Mouse (Mus musculus): ENCODE results near the gene Cep104. TPM values are rescaled to one million over a fixed set of nuclear protein-coding genes. Genes with fewer than 3 reads are reported as not detected.

Cep104 gene
- polyA plus RNA-seq (2016; fragmentation: Nextera tagmentation; extraction: Ambion mirVana) = 21.0 and 23.0 TPM in 2 replicates

DNA sequence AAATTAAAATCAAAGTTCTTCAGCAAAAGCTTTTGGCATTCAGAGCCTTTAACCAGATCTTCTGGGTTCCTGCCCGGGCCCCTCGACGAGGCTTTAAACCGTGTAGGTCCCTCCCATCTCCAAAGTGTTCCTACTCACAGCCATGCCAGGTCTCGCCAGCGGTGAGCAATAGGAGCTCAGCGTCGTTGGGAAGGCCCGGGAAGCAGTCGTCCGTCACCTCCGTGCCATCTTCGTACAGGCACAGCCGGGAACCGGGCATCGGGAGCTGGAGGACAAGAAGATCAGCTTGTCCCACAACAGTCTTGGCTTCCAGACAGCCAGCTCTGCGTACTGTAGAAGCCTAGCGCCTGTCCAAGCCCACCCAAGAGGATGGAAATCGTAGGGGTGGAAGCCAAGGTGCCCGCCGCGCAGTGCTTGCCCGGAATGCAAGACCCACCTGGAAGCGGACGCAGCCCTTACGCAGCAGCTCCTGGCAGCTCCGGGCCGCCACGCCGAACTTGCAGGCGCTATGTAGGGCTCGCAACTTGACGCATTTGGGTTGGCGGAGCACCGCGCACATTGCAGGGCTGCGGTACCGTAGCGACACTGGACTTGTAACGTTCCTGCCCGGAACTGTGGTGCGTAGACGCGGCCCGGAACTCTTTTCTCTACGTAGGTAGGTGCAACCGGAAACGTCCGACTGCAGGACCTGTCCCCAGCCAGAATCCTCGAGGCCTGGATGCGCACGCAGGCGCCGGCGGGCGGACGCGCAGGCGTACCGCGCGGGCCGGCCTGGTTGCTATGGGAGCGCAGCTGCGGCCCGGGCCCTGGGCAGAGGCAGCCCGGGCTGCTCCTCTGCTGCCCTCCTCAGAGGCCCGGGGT lies at the start of gene Cep104, which contains the start of gene Dffb:
Cep104 (plus strand) TSS at position 764 of the 861 bp plus-strand sequence.
Dffb (minus strand) TSS at position 696 of the 861 bp plus-strand sequence.
- no peaks in the 10 kb centered on the region for H3K27me3 ChIP-seq
- peak within 1 kb of the TSS; percentile 78 for H3K27ac ChIP-seq
- under 1% methylated on average over 68 of the region's 68 CpGs for WGBS
- peak; percentile 97 for ATAC-seq (ENCODE audit: low FRiP score)
- H3K9me3 ChIP-seq (replicated peaks) = no peaks in the 10 kb centered on the region
- peak within 1 kb of the TSS; percentile 90 for H3K9ac ChIP-seq
- peak within 1 kb of the TSS; percentile 88 for H3K4me2 ChIP-seq (replicated peaks)
- peaks cover 34% of the 10 kb centered on the region for H3K36me3 ChIP-seq
- peak within 1 kb of the TSS; percentile 96 for H3K4me3 ChIP-seq
- peaks cover 32% of the 10 kb centered on the region for H3K4me1 ChIP-seq

GRCm38 (mm10) chr4:153928772-153929299 lies 46.2 kb upstream of the Cep104 start:
- ATAC-seq (ENCODE audit: low FRiP score) = no peak
- no peak overlapping the region for H3K4me3 ChIP-seq
- H3K9ac ChIP-seq = no peak overlapping the region
- whole genome bisulfite sequencing = 61% methylated on average over 11 of the region's 11 CpGs
- H3K9me3 ChIP-seq (replicated peaks) = no peaks in the 10 kb centered on the region
- no peak overlapping the region for H3K27ac ChIP-seq
- no peaks in the 10 kb centered on the region for H3K36me3 ChIP-seq
- H3K4me1 ChIP-seq = no peaks in the 10 kb centered on the region
- H3K4me2 ChIP-seq (replicated peaks) = no peak overlapping the region
- no peaks in the 10 kb centered on the region for H3K27me3 ChIP-seq

- WGBS = 70% methylated on average over 10 of the region's 10 CpGs
- H3K9me3 ChIP-seq (replicated peaks) = no peaks in the 10 kb centered on the region
- no peak overlapping the region for H3K4me3 ChIP-seq
- H3K36me3 ChIP-seq = no peaks in the 10 kb centered on the region
- H3K27ac ChIP-seq = no peak overlapping the region
- H3K4me2 ChIP-seq (replicated peaks) = no peak overlapping the region
- H3K9ac ChIP-seq = no peak overlapping the region
- no peaks in the 10 kb centered on the region for H3K4me1 ChIP-seq
- no peak for ATAC-seq (ENCODE audit: low FRiP score)
- no peaks in the 10 kb centered on the region for H3K27me3 ChIP-seq
These were observed 45.6 kb upstream of the Cep104 start for GRCm38 (mm10) chr4:153929425-153929824.

DNA sequence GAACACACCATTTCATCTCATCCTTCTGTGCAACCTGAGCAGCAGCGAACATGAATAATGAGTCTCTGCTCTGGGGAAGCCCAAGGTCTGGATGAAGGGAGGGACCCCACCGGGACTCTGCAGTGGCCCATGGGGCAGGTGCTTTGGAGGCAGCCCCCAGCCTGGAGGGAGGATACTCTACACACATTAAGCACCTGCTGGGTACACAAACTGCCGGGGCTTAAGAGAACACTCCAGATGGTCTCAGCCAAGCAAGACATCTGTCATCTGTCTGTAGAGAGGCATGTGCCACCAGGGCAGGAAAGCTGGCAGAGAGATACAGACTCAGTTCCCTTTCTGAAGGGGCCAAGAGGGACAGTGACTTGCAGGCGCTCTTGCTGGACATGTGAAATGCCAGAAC lies 45.1 kb upstream of the Cep104 start:
- no peak overlapping the region for H3K4me3 ChIP-seq
- no peaks in the 10 kb centered on the region for H3K36me3 ChIP-seq
- WGBS = 53% methylated on average over 4 of the region's 4 CpGs
- H3K4me1 ChIP-seq = no peaks in the 10 kb centered on the region
- ATAC-seq (ENCODE audit: low FRiP score) = 0 out of 2 replicates have a peak, but pooled peaks have one; percentile 48
- H3K9ac ChIP-seq = no peak overlapping the region
- H3K27me3 ChIP-seq = no peaks in the 10 kb centered on the region
- no peak overlapping the region for H3K4me2 ChIP-seq (replicated peaks)
- no peaks in the 10 kb centered on the region for H3K9me3 ChIP-seq (replicated peaks)
- H3K27ac ChIP-seq = no peak overlapping the region

GRCm38 (mm10) chr4:153943243-153943642 lies 31.8 kb upstream of the Cep104 start:
- H3K9me3 ChIP-seq (replicated peaks) = no peaks in the 10 kb centered on the region
- 61% methylated on average over 4 of the region's 4 CpGs for WGBS
- H3K27ac ChIP-seq = no peak overlapping the region
- no peak overlapping the region for H3K9ac ChIP-seq
- H3K27me3 ChIP-seq = peaks cover 16% of the 10 kb centered on the region
- no peaks in the 10 kb centered on the region for H3K36me3 ChIP-seq
- H3K4me2 ChIP-seq (replicated peaks) = no peak overlapping the region
- 0 out of 2 replicates have a peak, but pooled peaks have one; percentile 26 for ATAC-seq (ENCODE audit: low FRiP score)
- peaks cover 9% of the 10 kb centered on the region for H3K4me1 ChIP-seq
- H3K4me3 ChIP-seq = no peak overlapping the region

GRCm38 (mm10) chr4:153944261-153944660 lies 30.7 kb upstream of the Cep104 start:
- H3K9me3 ChIP-seq (replicated peaks) = no peaks in the 10 kb centered on the region
- no peak overlapping the region for H3K9ac ChIP-seq
- H3K27me3 ChIP-seq = peaks cover 16% of the 10 kb centered on the region
- no peaks in the 10 kb centered on the region for H3K36me3 ChIP-seq
- no peak for ATAC-seq (ENCODE audit: low FRiP score)
- H3K27ac ChIP-seq = no peak overlapping the region
- WGBS = 54% methylated on average over 6 of the region's 6 CpGs
- no peak overlapping the region for H3K4me3 ChIP-seq
- peaks cover 9% of the 10 kb centered on the region for H3K4me1 ChIP-seq
- H3K4me2 ChIP-seq (replicated peaks) = no peak overlapping the region

DNA sequence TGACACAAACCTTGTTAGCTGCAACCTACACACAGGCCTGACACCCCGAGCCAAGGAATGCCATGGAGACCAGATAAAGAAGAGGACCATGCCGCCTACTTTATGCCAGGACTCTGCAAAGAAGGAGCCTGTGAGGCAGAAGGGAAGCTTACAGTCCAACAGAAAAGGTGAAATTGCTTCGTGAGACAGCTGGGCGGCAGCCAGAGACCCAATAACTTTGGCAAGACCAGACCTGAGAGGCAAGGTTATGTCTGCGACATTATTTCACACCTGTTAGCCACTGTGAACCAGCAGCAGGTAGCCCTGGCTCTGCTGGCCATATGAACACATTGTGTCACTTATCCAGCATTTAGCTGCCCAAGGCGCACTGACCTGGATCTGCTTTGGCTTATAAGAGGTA lies 29.3 kb upstream of the Cep104 start:
- no peak overlapping the region for H3K4me3 ChIP-seq
- H3K36me3 ChIP-seq = no peaks in the 10 kb centered on the region
- H3K27ac ChIP-seq = no peak overlapping the region
- H3K27me3 ChIP-seq = peaks cover 16% of the 10 kb centered on the region
- peaks cover 9% of the 10 kb centered on the region for H3K4me1 ChIP-seq
- no peak overlapping the region for H3K9ac ChIP-seq
- no peak for ATAC-seq (ENCODE audit: low FRiP score)
- H3K9me3 ChIP-seq (replicated peaks) = no peaks in the 10 kb centered on the region
- no peak overlapping the region for H3K4me2 ChIP-seq (replicated peaks)
- 91% methylated on average over 6 of the region's 6 CpGs for WGBS

DNA sequence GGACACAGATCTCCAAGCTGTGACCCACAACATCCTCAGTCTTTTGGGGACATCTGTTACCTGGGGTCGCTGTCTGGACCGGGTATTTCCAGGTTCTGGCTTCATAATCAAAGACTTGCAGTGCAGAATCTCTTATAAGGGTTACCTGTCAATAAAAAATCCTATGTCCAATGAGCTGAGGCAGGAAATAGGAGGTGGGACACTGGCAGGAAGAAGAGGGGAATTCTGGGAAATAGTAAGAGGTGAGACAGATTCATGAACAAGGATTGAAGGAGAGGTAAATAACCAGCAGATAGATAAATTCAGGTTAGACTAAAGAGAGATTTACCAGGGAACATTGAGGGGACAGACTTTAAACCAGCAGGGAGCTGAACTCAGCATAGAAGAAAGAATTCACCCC lies 24.6 kb upstream of the Cep104 start:
- H3K9me3 ChIP-seq (replicated peaks) = no peaks in the 10 kb centered on the region

GRCm38 (mm10) chr4:153951150-153951549 lies 23.8 kb upstream of the Cep104 start:
- peaks cover 14% of the 10 kb centered on the region for H3K4me1 ChIP-seq
- 68% methylated on average over 3 of the region's 3 CpGs for WGBS
- peak overlapping the region; percentile 55; the same call in 1 of the 2 replicates for H3K27ac ChIP-seq
- H3K9ac ChIP-seq = no peak overlapping the region
- H3K4me3 ChIP-seq = no peak overlapping the region
- H3K27me3 ChIP-seq = peaks cover 17% of the 10 kb centered on the region
- H3K36me3 ChIP-seq = no peaks in the 10 kb centered on the region
- ATAC-seq (ENCODE audit: low FRiP score) = no peak
- H3K9me3 ChIP-seq (replicated peaks) = no peaks in the 10 kb centered on the region
- no peak overlapping the region for H3K4me2 ChIP-seq (replicated peaks)

More for the DNA sequence above, 24.6 kb upstream of the Cep104 start:
- H3K4me3 ChIP-seq = no peak overlapping the region
- no peaks in the 10 kb centered on the region for H3K36me3 ChIP-seq
- peaks cover 17% of the 10 kb centered on the region for H3K27me3 ChIP-seq
- no peak overlapping the region for H3K4me2 ChIP-seq (replicated peaks)
- ATAC-seq (ENCODE audit: low FRiP score) = no peak
- no peak overlapping the region for H3K27ac ChIP-seq
- H3K9ac ChIP-seq = no peak overlapping the region
- H3K4me1 ChIP-seq = peaks cover 14% of the 10 kb centered on the region
- 67% methylated on average over 2 of the region's 2 CpGs for WGBS

DNA sequence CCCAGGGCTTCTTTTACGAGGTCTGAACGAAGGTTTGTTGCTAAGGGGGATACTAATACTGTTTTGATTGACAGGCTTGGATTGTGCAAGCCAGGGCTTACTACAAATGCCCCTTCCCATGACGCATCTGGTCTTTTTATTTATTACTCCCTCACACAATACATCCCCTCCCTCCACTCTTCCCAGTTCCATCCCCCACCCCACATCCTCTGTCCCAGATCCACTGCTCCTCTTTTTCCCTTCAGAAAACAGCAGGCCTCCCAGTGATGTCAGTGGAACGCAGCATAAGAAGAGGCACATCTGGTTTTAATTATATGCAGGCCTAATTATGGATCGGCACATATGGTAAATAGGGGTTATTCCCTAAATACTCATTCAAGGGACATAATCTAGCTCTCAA lies 23.3 kb upstream of the Cep104 start:
- H3K36me3 ChIP-seq = no peaks in the 10 kb centered on the region
- no peak overlapping the region for H3K4me3 ChIP-seq
- H3K27ac ChIP-seq = peak overlapping the region; percentile 55
- H3K9ac ChIP-seq = no peak overlapping the region
- ATAC-seq (ENCODE audit: low FRiP score) = peak; percentile 67
- H3K27me3 ChIP-seq = peaks cover 15% of the 10 kb centered on the region
- peaks cover 19% of the 10 kb centered on the region for H3K4me1 ChIP-seq
- H3K4me2 ChIP-seq (replicated peaks) = no peak overlapping the region
- WGBS = 18% methylated on average over 5 of the region's 5 CpGs
- H3K9me3 ChIP-seq (replicated peaks) = no peaks in the 10 kb centered on the region

- ATAC-seq (ENCODE audit: low FRiP score) = no peak
- Histone ChIP-seq H3K4me3 (no peak overlapping the region), H3K27ac (no peak overlapping the region), H3K4me1 (peaks cover 33% of the 10 kb centered on the region), H3K9me3 (replicated peaks) (no peaks in the 10 kb centered on the region), H3K4me2 (replicated peaks) (no peak overlapping the region), H3K27me3 (peaks cover 6% of the 10 kb centered on the region), H3K9ac (no peak overlapping the region), H3K36me3 (peaks cover 13% of the 10 kb centered on the region)
- WGBS = 85% methylated on average over 8 of the region's 8 CpGs
These were observed 19.3 kb upstream of the Cep104 start for GRCm38 (mm10) chr4:153955651-153956050.

GRCm38 (mm10) chr4:153956569-153957405 lies 18.2 kb upstream of the Cep104 start, which contains the start of gene A430005L14Rik:
Gene A430005L14Rik (plus strand): TSS chr4:153957237.
- peak within 1 kb of the TSS; percentile 89 for H3K27ac ChIP-seq
- ATAC-seq (ENCODE audit: low FRiP score) = peak; percentile 95
- peaks cover 6% of the 10 kb centered on the region for H3K27me3 ChIP-seq
- H3K9me3 ChIP-seq (replicated peaks) = no peaks in the 10 kb centered on the region
- H3K36me3 ChIP-seq = peaks cover 24% of the 10 kb centered on the region
- peak within 1 kb of the TSS; percentile 90 for H3K4me2 ChIP-seq (replicated peaks)
- peak within 1 kb of the TSS; percentile 73 for H3K4me3 ChIP-seq
- H3K9ac ChIP-seq = peak within 1 kb of the TSS; percentile 92
- WGBS = 3% methylated on average over 57 of the region's 67 CpGs
- peaks cover 25% of the 10 kb centered on the region for H3K4me1 ChIP-seq
